Mouse (Mus musculus): ENCODE results near the gene Rtf1.

Rtf1 gene

GRCm38 (mm10) chr2:119730735-119731134, 55.9 kb downstream of the Rtf1 start:
- DNase-seq (ENCODE audit: low spot score in 2 of 2): no peak

- no peak for DNase-seq (ENCODE audit: low spot score in 2 of 2)
Observed at GRCm38 (mm10) chr2:119737124-119737523, 62.3 kb downstream of the Rtf1 start.

DNA sequence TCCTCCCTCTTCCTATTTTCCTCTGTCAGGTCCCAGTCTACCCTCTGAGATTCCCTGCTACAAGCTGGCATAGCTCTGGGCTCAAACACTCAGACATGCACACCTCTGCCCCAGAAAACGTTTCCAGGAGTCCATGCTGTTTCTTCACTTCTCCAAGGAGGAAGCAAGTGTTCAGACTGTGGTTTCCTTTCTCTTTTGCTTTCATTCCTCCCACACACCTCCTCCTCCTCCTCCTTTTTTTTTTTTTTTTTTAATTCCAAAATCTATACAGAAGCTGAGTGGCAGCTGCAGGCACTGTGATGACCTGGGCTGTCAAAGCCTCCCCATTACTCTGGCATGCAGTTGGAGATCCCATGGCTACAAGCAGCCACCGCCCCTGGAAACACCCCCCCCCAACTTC, 65.7 kb downstream of the Rtf1 start:
- DNase-seq (ENCODE audit: low spot score in 2 of 2): no peak

DNA sequence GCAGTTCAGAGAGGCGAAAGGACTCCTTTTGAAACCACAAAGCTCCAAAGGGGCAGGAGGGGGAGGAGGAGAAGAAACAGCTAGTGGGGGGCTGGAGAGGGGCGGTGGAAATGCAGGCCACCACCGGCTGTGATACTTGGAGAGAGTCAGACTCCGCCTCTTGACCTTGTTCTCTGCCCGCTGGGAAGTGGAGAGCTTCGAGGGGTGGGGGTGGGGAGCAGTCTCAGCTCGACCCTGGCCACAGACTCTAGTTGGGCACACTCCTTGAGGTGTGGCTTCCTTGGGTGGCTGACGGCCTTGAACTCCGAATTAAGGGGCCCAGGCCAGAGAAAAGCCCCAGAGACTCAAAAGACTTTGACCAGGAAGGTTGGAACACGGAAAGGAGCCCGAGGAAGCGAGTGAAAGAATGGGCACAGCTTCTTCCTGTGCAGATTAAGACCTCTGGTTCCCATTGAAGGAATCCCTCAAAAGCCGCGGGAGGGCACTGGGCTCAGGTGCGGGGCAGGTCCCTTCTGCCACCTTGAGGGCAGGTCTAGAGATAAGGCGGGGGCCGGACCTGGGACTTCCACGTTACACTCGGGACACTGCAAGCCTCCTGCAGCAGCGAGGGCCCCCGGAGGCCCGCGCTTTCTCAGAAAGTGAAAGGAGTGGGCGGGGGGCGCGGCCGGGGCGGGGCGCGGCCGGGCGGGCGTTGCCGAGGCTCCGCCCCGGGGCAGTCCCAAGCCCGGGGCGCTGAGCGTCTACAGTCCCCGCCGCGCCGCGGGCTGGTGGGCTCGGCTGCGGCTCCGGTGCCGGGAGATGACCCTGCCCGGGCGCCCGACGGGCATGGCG, 66.9 kb downstream of the Rtf1 start, which contains the start of gene Itpka:
Gene Itpka, plus strand, starts transcription at position 757 of the 831 bp plus-strand sequence.
- DNase-seq (ENCODE audit: low spot score in 2 of 2): peak; percentile 40 to 46

DNA sequence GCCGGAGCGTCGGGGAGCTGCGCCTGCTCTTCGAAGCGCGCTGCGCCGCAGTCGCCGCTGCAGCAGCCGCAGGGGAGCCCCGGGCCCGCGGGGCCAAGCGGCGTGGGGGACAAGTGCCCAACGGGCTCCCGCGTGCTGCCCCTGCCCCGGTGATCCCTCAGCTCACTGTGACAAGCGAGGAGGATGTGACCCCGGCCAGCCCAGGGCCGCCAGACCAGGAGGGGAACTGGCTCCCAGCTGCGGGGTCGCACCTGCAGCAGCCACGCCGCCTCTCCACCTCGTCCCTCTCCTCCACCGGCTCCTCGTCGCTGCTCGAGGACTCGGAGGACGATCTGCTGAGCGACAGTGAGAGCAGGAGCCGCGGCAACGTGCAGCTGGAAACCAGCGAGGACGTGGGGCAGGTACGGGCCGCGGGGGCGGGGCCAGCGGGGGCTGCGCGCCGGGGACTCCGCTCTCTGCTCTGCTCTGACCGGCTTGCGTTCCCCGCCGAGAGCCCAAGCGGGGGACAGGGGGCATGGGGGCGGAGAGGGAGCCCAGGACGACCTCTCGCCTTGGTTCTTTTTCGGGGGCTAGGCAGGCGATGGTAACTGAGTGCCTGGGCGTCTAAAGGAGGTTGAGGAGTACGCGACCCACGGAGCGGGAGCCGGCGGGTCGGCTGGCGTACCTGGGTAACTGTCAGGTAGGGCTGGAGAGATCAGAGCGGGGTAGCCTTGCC, 67.8 kb downstream of the Rtf1 start:
- peak; percentile 22 to 41 for DNase-seq (ENCODE audit: low spot score in 2 of 2)

DNA sequence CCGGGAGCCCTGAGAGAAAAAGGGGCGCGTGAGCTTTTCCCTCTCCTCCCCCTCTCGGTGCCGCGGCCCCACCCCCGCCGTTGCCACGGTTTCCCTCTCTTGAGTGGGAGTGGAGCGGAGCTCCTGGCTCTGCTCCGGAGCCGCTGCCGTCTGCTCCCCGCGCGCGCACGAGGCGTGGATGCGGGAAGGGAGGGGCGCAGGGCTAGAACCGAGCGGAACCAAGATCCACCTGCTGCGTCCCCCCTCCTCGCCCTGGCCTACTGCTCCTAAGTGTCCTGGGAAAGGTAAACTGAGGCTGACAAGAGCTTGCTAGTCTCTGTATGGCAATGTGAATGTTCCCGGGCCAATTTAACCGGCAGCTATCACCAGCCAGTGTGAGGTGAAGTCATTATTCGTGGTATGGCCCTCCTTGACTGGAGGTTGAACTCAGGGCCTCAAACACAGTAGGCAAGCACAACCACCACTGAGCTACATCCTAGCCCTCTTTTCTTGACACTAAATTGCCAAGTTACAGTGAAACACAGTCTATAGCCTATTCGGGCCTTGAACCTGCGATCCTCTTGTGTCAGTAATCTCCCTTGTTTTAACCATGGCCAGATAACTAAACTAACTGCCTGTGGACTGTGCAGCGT, 68.4 kb downstream of the Rtf1 start:
- peak; percentile 58 to 60 for DNase-seq (ENCODE audit: low spot score in 2 of 2)

DNA sequence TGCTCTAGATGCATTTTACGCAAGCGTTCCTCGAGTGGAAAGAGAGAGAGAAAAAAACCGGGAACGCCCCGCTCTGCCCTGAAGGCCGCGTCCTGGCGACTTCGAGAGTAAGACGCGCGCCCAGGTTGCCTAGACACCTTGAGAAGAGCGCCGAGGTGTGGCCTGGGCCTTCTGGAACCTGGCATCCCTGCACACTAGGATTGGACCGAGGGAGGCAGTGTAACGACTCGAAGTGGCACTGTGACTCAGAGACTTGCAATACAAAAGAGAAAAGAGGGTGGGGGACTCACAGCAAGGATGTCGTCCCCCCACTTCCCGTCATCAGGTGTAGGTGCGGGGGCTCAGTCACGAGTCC, 68.9 kb downstream of the Rtf1 start:
- peak in 1 of 2 experiments; percentile 11 for DNase-seq (ENCODE audit: low spot score in 2 of 2)

DNA sequence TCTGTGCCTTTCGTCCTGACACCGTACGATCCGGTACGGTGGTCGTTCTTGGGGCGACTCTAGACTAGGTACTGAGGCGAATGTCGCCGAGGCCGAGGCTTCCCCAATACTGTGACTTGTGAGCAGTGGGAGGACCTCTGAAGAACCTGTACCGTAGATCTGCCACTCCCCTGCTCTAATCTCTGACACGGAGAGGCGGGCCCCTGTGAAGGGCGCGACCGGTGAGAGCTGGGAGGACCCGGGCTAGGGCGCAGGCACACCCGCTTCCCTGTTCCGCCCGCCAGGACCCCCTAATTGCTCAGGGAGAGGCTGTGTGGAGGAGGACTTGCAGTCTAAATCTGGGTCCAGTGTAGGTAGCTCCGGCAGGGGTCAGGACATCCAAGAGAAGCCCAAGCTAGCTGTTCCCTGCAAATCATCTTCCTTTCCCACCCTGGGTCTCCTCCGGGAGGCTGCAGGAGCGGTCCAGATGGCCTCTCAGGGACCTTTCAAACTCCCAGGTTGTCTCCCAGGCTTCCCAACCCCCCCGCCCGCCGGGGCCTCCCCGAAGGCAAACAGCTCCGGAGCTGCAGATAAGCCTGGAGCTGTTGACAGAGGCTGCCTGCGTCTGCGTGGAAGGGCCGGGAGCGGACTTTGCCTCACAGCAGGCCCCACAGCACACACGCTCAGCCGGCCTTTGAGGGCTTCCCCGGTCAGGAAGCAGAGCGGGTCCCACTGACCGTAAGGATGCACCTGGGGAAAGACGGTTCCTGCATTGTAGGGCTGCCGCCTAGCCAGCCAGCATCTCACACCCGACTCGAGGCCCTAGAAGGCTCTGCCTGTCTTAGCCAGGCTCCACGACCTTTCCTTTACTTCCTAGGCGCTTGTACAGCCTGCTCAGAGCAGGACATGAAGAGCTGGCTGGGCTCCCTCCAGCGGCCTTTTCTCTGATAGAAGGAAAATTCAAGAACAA, 69.6 kb downstream of the Rtf1 start:
- DNase-seq (ENCODE audit: low spot score in 2 of 2): peak in 1 of 2 experiments; percentile 12

DNA sequence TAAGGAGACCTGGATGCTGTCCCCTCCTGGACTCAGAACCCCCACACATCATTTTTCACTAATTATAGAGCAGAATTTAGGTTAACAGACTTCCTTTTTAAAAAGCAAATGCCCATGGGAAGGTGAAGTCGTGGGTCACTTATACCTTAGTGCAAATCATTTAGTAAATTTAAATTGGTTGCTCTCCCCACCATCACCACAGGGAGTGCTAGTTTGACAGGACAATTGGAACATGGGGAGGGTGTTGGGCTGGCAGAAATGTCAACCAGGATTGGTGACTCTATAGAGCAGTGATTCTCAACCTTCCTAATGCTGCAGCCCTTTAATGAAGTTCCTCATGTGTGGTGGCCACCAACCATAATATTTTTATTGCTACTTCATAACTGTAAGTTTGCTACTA, 70.4 kb downstream of the Rtf1 start:
- DNase-seq (ENCODE audit: low spot score in 2 of 2): no peak

GRCm38 (mm10) chr2:119747554-119747953, 72.7 kb downstream of the Rtf1 start:
- DNase-seq (ENCODE audit: low spot score in 2 of 2): no peak

- DNase-seq (ENCODE audit: low spot score in 2 of 2): no peak
Observed at GRCm38 (mm10) chr2:119749260-119749659, 74.4 kb downstream of the Rtf1 start.

DNA sequence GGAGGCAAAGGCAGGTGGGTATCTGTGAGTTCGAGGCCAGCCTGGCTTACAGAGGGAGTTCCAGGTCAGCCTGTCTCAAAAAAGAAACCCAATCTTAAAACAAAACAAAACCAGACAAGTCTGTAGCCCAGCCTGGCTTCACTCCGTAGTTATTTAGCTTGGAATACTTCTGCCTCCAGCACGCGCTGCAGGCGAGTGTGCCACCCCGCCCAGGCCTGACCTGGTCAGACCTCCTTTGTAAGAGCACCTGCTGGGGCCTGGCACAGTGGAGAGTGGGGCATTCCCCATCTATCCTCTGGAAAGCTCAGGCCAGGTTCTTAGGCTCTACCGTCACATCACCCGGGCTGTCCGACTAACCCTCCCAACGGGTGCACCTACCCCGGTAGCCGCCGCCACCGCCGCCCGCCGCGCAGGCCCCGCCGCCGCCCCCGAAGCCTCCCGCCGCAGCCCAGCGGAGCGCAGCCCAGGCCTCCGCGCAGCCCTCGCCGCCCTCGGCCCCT, 82.8 kb downstream of the Rtf1 start:
- no peak for DNase-seq (ENCODE audit: low spot score in 2 of 2)

GRCm38 (mm10) chr2:119758101-119758843, 83.4 kb downstream of the Rtf1 start:
- no peak for DNase-seq (ENCODE audit: low spot score in 2 of 2)

- no peak for DNase-seq (ENCODE audit: low spot score in 2 of 2)
Observed at GRCm38 (mm10) chr2:119758844-119759835, 84.3 kb downstream of the Rtf1 start.

DNA sequence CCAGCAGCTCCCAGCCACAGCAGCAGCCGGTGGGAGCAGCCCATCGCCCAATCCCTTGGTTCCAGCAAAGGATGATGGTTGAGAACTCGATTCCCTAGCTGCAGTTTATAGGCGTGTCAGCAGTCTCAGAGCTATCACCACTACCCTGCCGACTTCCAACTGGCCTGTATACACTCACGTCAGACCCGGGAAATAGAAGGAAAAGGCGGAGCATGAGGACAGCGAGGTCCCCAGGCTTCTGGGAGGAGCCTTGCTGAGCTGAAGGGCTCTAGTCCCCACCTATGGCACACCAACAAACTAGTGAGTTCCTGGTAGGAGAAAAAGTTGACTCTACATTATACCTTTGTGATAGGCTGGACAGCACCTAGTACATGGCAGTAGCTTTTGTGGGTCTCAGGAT, 85.4 kb downstream of the Rtf1 start, which contains the start of gene Ltk:
Gene Ltk, minus strand, starts transcription at position 181 of the 400 bp plus-strand sequence.
- DNase-seq (ENCODE audit: low spot score in 2 of 2): no peak

GRCm38 (mm10) chr2:119762276-119762675, 87.4 kb downstream of the Rtf1 start:
- no peak for DNase-seq (ENCODE audit: low spot score in 2 of 2)

- DNase-seq (ENCODE audit: low spot score in 2 of 2): no peak
Observed at GRCm38 (mm10) chr2:119763924-119764323, 89.1 kb downstream of the Rtf1 start.

DNA sequence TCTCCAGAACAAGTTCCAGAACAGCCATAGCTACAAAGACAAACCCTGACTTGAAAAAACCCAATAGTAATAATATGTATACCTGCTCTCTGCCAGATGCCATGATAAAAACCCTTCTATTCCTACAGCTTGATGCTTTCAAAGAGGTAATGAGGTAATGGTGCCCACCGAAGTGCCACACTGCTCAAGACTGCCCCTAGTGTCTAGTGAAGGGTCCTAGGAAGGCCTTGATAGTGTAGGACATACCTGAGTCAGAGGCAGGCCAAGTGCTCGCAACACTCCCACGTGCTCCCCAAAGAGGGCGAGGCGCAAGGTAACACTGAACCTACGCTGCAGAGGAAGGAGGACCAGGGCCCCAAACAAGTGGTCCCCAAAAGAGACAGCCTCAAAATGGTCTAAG, 92.4 kb downstream of the Rtf1 start:
- DNase-seq (ENCODE audit: low spot score in 2 of 2): no peak
